Comparison of ENCODE assay signal across 8 mouse cellular contexts in genomic region chr19:10634106-10634871, GRCm38 (mm10). TPM values are rescaled to one million over a fixed set of nuclear protein-coding genes. Genes with fewer than 3 reads are reported as not detected.
DNase-seq lines count a peak whose midpoint lies in the region; ATAC-seq and TF ChIP-seq lines count a peak whose summit lies in the region.

Vwce (plus strand) TSS chr19:10634213.

- no peak for TF ChIP-seq POLR2A in cortical plate, adult 2 months (IDR thresholded peaks at IDR 0.05; ENCODE audit: extremely low read depth, insufficient read depth, low read length)

- no peaks in the 10 kb centered on the region for H3K9me3 ChIP-seq in intestine, postnatal 0 days (ENCODE audit: control insufficient read depth)
- H3K9me3 ChIP-seq in midbrain, embryonic 10.5 days (replicated peaks), result no peaks in the 10 kb centered on the region

- H3K4me3 ChIP-seq in cortical plate, adult 2 months (ENCODE audit: insufficient read depth, low read length), result peak within 1 kb of the TSS; percentile 47
- H3K4me3 ChIP-seq in intestine, postnatal 0 days (ENCODE audit: low read depth, low read length), result peak within 1 kb of the TSS; percentile 48
- H3K4me3 ChIP-seq in midbrain, embryonic 10.5 days, result peak within 1 kb of the TSS; percentile 61

- TF ChIP-seq CTCF in cortical plate, adult 2 months (IDR thresholded peaks at IDR 0.05; ENCODE audit: extremely low read depth, insufficient read depth, low read length), result no peak
- TF ChIP-seq CTCF in intestine, postnatal 0 days (IDR thresholded peaks at IDR 0.05; ENCODE audit: low read depth), result peak; percentile 71

- peak; percentile 76 for ATAC-seq in intestine, postnatal 0 days

- under 1% methylated on average over 32 of the region's 32 CpGs for WGBS in intestine, postnatal 0 days
- 2% methylated on average over 32 of the region's 32 CpGs for WGBS in midbrain, embryonic 10.5 days

- 0 out of 2 replicates have a peak, but pooled peaks cover 1% of the 10 kb centered on the region for H3K4me1 ChIP-seq in cortical plate, adult 2 months (ENCODE audit: control insufficient read depth, insufficient read depth, low read length)
- no peaks in the 10 kb centered on the region; the same call in 1 of the 2 replicates for H3K4me1 ChIP-seq in intestine, postnatal 0 days (replicated peaks; ENCODE audit: control insufficient read depth, insufficient read depth, low read length)
- H3K4me1 ChIP-seq in midbrain, embryonic 10.5 days, result peaks cover 18% of the 10 kb centered on the region

- peak within 1 kb of the TSS; percentile 95 for H3K4me2 ChIP-seq in intestine, postnatal 0 days (replicated peaks; ENCODE audit: low read depth)

- intact Hi-C loops in heart, postnatal 25 days (cut with DNase I), result no loop called here
- intact Hi-C loops in left cerebral cortex, postnatal 4 days (cut with DNase I), result no loop called here

- H3K36me3 ChIP-seq in intestine, postnatal 0 days (ENCODE audit: control insufficient read depth, insufficient read depth), result peaks cover 8% of the 10 kb centered on the region
- H3K36me3 ChIP-seq in midbrain, embryonic 10.5 days, result peaks cover 31% of the 10 kb centered on the region
- no peaks in the 10 kb centered on the region for H3K36me3 ChIP-seq in splenic B cell, adult 2 months (ENCODE audit: control insufficient read depth, insufficient read depth, low read length, poor library complexity, severe bottlenecking)

- H3K27me3 ChIP-seq in intestine, postnatal 0 days (replicated peaks; ENCODE audit: control insufficient read depth, insufficient read depth, low read length), result no peaks in the 10 kb centered on the region
- H3K27me3 ChIP-seq in midbrain, embryonic 10.5 days (ENCODE audit: low read depth, poor library complexity, severe bottlenecking), result peaks cover 31% of the 10 kb centered on the region
- no peaks in the 10 kb centered on the region for H3K27me3 ChIP-seq in splenic B cell, adult 2 months (ENCODE audit: control insufficient read depth, insufficient read depth, low read length, poor library complexity, severe bottlenecking)

- peak within 1 kb of the TSS; percentile 57 for H3K9ac ChIP-seq in intestine, postnatal 0 days (ENCODE audit: low read depth, low read length)

- H3K27ac ChIP-seq in cortical plate, adult 2 months (ENCODE audit: insufficient read depth, low read length), result no peak within 1 kb of the TSS
- peak within 1 kb of the TSS; percentile 58 for H3K27ac ChIP-seq in intestine, postnatal 0 days (ENCODE audit: low read depth, low read length)
- H3K27ac ChIP-seq in midbrain, embryonic 10.5 days (replicated peaks), result peak within 1 kb of the TSS; percentile 82

- DNase-seq in heart, adult 11 months, result peak; percentile 92
- DNase-seq in heart, postnatal 25 days (ENCODE audit: low spot score), result no peak
- DNase-seq in gastrocnemius, postnatal 25 days, result peak; percentile 19
- peak; percentile 50 for DNase-seq in left cerebral cortex, postnatal 4 days
- peak; percentile 69 for DNase-seq in midbrain, embryonic 10.5 days (ENCODE audit: low spot score)
- DNase-seq in splenic B cell, adult 2 months (ENCODE audit: low read depth, low spot score), result peak; percentile 15

RNA-seq across cellular contexts. Expression of gene Vwce, which starts in this region (rescaled TPM):
- not detected for total RNA-seq in heart, postnatal 25 days (2021)
- polyA plus RNA-seq in cortical plate, adult 2 months (2012; rRNA removed), result 0.68 and 0.81 TPM in 2 replicates
- under 1 TPM in 1 of 2 experiments, not detected in 1; 0.08 TPM for total RNA-seq in gastrocnemius, postnatal 25 days (2021)
- polyA plus RNA-seq in intestine, postnatal 0 days (2015; fragmentation: Nextera tagmentation; extraction: Ambion mirVana), result 7.1 and 8.4 TPM in 2 replicates
- total RNA-seq in left cerebral cortex, postnatal 4 days (2021), result 1 to 10 TPM; 1.3 to 1.8 TPM
- polyA plus RNA-seq in midbrain, embryonic 10.5 days (2016; fragmentation: Nextera tagmentation; extraction: Ambion mirVana), result 0.65 and 0.95 TPM in 2 replicates

Comparison
In these comparisons a context has a peak if more than half of its experiments do, and no peak if none do; other contexts are left out.
1. Peak in DNase-seq in gastrocnemius, postnatal 25 days; RNA of the gene not detected or under 1 TPM.
2. Peak in DNase-seq, H3K4me3 ChIP-seq and H3K27ac ChIP-seq in midbrain, embryonic 10.5 days; RNA of the gene not detected or under 1 TPM.